Mouse (Mus musculus) liver, embryonic 13.5 days (tissue): ENCODE measurements at regions not wholly inside any gene's neighbourhood (a gene's known extent, or its start where the extent isn't known, plus 50 kb on each side); places are given as distances from the start of the nearest gene placed in this dataset.

ENCODE experiments used
- ATAC-seq: fragments of 200-750 bp; cut with Nextera tagmentation; 2 replicates; pipeline ENCODE4 v1.8.0; 2017; ENCODE audit warnings: low read depth, mild to moderate bottlenecking, moderate number of reproducible peaks, moderate library complexity
- DNase-seq: peaks from one replicate; pipeline ENCODE4 v3.0.0; 2022
- H3K27ac ChIP-seq: fragments of 300-500 bp; sonication (generic); 2 replicates; pipeline ENCODE4 v1.5.1; 2015; ENCODE audit warnings: moderate library complexity, mild to moderate bottlenecking, inconsistent platforms
- H3K27me3 ChIP-seq: fragments of 300-500 bp; sonication (generic); 2 replicates; pipeline ENCODE4 v1.6.1; 2015; ENCODE audit warnings: mild to moderate bottlenecking, inconsistent platforms
- H3K36me3 ChIP-seq: fragments of 300-500 bp; sonication (generic); 2 replicates; pipeline ENCODE4 v1.6.1; 2015; ENCODE audit warnings: mild to moderate bottlenecking, inconsistent platforms
- H3K4me1 ChIP-seq: fragments of 300-500 bp; sonication (generic); replicated peaks from 2 replicates; pipeline ENCODE4 v1.6.1; 2015; ENCODE audit warnings: inconsistent platforms
- H3K4me2 ChIP-seq: fragments of 300-500 bp; sonication (generic); 2 replicates; pipeline ENCODE4 v1.6.1; 2015; ENCODE audit warnings: inconsistent platforms, mild to moderate bottlenecking, moderate library complexity
- H3K4me3 ChIP-seq: fragments of 300-500 bp; sonication (generic); replicated peaks from 2 replicates; pipeline ENCODE4 v1.5.1; 2015; ENCODE audit warnings: mild to moderate bottlenecking, inconsistent platforms
- H3K9ac ChIP-seq: fragments of 300-500 bp; sonication (generic); 2 replicates; pipeline ENCODE4 v1.6.1; 2015; ENCODE audit warnings: mild to moderate bottlenecking, inconsistent platforms
- H3K9me3 ChIP-seq: fragments of 300-500 bp; sonication (generic); replicated peaks from 2 replicates; pipeline ENCODE4 v1.6.1; 2016; ENCODE audit warnings: inconsistent platforms
- WGBS: fragments of 180-500 bp; shearing (Covaris S2); methylation state at CpG from one replicate; pipeline ENCODE4 v1.1.7; 2015; ENCODE audit not compliant: insufficient replicate concordance; 5-methylcytosine and 5-hydroxymethylcytosine counted together

DNA sequence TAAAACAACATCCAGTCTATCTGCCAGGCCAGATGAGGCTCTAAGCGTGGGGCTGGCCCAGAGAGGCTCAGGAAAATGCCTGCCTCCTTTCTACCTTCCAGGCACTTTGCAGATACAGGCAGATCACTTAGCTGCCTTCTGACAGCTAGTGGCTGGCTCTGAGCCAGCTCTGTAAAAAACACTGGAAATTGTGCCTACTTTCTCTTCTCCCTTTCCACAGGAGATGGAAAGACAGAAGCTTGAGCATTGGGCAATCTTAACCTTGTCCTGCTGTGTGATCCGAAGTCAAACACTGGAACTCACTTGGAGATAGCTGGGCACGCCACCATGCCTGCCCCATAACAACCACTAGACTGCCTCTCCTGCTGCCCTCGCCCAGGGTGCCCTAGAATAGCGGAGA is 93.0 kb upstream of the Zmiz1 start:
- H3K4me1 ChIP-seq, result no peaks in the 10 kb centered on the region
- no peaks in the 10 kb centered on the region; the same call in 1 of the 2 replicates for H3K9me3 ChIP-seq
- H3K4me3 ChIP-seq, result no peak overlapping the region
- H3K36me3 ChIP-seq, result no peaks in the 10 kb centered on the region
- ATAC-seq, result no peak
- H3K27me3 ChIP-seq, result no peaks in the 10 kb centered on the region
- no peak for DNase-seq
- no peak overlapping the region for H3K27ac ChIP-seq
- H3K9ac ChIP-seq, result no peak overlapping the region
- no peak overlapping the region for H3K4me2 ChIP-seq
- WGBS, result 62% methylated on average over 5 of the region's 5 CpGs

DNA sequence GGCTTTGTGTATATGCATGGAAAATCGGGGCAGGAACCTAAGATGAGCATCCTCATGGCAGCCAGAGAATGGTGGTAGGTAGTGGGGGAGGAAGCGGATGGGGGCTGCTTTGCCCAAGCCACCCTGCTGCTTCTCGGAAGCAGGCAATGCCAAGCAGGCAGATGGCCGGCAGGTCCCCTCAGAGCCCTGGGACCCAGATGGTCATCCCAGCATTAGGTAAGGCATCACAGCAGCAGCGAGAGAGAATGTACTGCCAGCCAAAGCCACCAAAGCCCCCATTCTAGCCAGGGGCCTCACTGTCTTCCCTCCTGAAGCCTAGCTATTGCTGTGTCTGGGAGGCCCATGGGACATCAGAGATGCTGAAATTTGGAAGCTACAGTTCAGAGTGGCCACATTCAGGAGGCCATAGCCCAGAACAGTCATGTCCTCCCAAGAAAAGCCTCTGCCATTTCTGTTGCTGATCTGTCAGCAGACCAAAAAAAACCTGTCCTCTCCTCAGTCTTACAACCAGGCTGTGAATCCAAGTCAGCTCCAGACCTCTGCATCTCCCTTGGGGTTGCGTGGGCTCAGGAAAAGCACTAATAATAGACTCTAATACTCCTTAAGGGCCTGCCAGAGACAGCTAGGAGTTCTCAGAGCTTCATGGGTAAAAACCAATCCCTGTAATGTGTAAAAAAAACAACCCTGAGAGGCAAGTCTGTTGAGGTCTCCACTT is 88.5 kb upstream of the Zmiz1 start:
- H3K36me3 ChIP-seq, result no peaks in the 10 kb centered on the region
- 64% methylated on average over 6 of the region's 6 CpGs for WGBS
- no peak overlapping the region for H3K4me3 ChIP-seq
- ATAC-seq, result no peak
- H3K9me3 ChIP-seq, result no peaks in the 10 kb centered on the region; the same call in 1 of the 2 replicates
- 0 out of 2 replicates have a peak, but pooled peaks cover 3% of the 10 kb centered on the region for H3K27me3 ChIP-seq
- no peak overlapping the region for H3K9ac ChIP-seq
- H3K27ac ChIP-seq, result no peak overlapping the region
- no peak overlapping the region for H3K4me2 ChIP-seq
- DNase-seq, result no peak
- H3K4me1 ChIP-seq, result no peaks in the 10 kb centered on the region

- Histone ChIP-seq H3K9me3 (no peaks in the 10 kb centered on the region; the same call in 1 of the 2 replicates), H3K9ac (no peak overlapping the region), H3K4me2 (no peak overlapping the region), H3K27ac (no peak overlapping the region), H3K27me3 (0 out of 2 replicates have a peak, but pooled peaks cover 3% of the 10 kb centered on the region), H3K36me3 (no peaks in the 10 kb centered on the region), H3K4me1 (no peaks in the 10 kb centered on the region), H3K4me3 (no peak overlapping the region)
- 55% methylated on average over 5 of the region's 5 CpGs for WGBS
- ATAC-seq, result no peak
- DNase-seq, result no peak
Observed at GRCm38 (mm10) chr14:25371021-25371400, 88.0 kb upstream of the Zmiz1 start.

GRCm38 (mm10) chr14:25371661-25372060 is 87.3 kb upstream of the Zmiz1 start:
- Histone ChIP-seq H3K27ac (no peak overlapping the region), H3K9ac (no peak overlapping the region), H3K36me3 (no peaks in the 10 kb centered on the region), H3K9me3 (no peaks in the 10 kb centered on the region; the same call in 1 of the 2 replicates), H3K27me3 (peaks cover 5% of the 10 kb centered on the region), H3K4me2 (no peak overlapping the region), H3K4me1 (no peaks in the 10 kb centered on the region), H3K4me3 (no peak overlapping the region)
- ATAC-seq (no peak), DNase-seq (no peak)
- WGBS, result 51% methylated on average over 4 of the region's 4 CpGs

GRCm38 (mm10) chr14:25372581-25372980 is 86.4 kb upstream of the Zmiz1 start:
- Histone ChIP-seq H3K9me3 (no peaks in the 10 kb centered on the region; the same call in 1 of the 2 replicates), H3K9ac (no peak overlapping the region)
- ATAC-seq, result no peak

GRCm38 (mm10) chr14:25373167-25373566 is 85.8 kb upstream of the Zmiz1 start:
- H3K4me3 ChIP-seq, result no peak overlapping the region
- no peak overlapping the region for H3K9ac ChIP-seq
- no peak overlapping the region for H3K27ac ChIP-seq
- peaks cover 12% of the 10 kb centered on the region for H3K4me1 ChIP-seq
- 79% methylated on average over 4 of the region's 4 CpGs for WGBS
- no peak for ATAC-seq
- H3K36me3 ChIP-seq, result no peaks in the 10 kb centered on the region
- H3K4me2 ChIP-seq, result no peak overlapping the region
- peaks cover 20% of the 10 kb centered on the region for H3K27me3 ChIP-seq
- no peak for DNase-seq
- no peaks in the 10 kb centered on the region; the same call in 1 of the 2 replicates for H3K9me3 ChIP-seq

More at GRCm38 (mm10) chr14:25372581-25372980, 86.4 kb upstream of the Zmiz1 start:
- H3K27me3 ChIP-seq, result peaks cover 14% of the 10 kb centered on the region
- no peak overlapping the region for H3K27ac ChIP-seq
- H3K4me2 ChIP-seq, result no peak overlapping the region
- 49% methylated on average over 4 of the region's 4 CpGs for WGBS
- DNase-seq, result no peak
- H3K36me3 ChIP-seq, result no peaks in the 10 kb centered on the region
- peaks cover 6% of the 10 kb centered on the region for H3K4me1 ChIP-seq
- no peak overlapping the region for H3K4me3 ChIP-seq

DNA sequence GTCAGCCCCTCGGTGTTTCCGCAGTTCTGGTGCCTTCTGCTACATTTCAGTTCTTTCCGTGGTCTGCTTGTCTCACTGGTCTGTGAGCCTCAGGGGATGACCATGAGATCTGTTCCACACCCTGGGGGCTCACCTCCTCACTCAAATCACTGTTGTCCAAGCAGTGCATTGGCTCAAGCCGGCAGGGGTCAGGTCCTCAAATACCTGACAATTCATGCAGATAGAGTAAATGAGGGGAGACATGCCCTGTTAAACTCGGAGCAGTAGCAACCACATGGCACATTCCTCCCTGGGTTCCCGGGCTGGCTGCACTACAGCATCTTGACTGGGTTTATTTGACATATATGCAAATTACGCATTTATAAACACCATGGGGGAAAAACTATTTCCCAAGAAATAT is 84.0 kb upstream of the Zmiz1 start:
- Histone ChIP-seq H3K27me3 (peaks cover 36% of the 10 kb centered on the region), H3K4me1 (peaks cover 24% of the 10 kb centered on the region), H3K36me3 (no peaks in the 10 kb centered on the region), H3K27ac (no peak overlapping the region), H3K4me2 (no peak overlapping the region), H3K9me3 (no peaks in the 10 kb centered on the region), H3K4me3 (no peak overlapping the region), H3K9ac (no peak overlapping the region)
- ATAC-seq (no peak), DNase-seq (no peak)
- WGBS, result 68% methylated on average over 7 of the region's 7 CpGs

DNA sequence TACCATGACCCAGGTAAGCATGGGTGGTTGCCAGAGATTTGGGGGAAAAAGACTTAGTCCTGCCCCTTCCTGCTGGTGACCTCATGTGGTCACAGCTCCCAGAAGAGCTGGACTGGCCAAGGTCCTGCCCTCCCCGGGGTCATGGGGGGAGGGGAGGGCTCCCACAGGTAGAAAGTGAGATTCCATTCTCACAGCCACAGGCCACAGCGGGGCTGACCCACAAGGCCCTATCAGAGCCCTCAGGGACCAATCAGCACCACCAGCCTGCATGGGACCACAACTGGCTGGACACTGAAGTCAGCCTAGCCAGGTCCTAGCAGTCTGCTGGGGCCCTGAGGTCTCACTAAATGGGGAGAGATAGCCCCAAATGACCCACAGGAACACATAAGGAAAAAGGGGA is 81.9 kb upstream of the Zmiz1 start:
- H3K27me3 ChIP-seq, result peaks cover 44% of the 10 kb centered on the region
- no peak overlapping the region for H3K4me3 ChIP-seq
- DNase-seq, result no peak
- ATAC-seq, result peak; percentile 43; the same call in 1 of the 2 replicates
- H3K36me3 ChIP-seq, result no peaks in the 10 kb centered on the region
- no peak overlapping the region for H3K9ac ChIP-seq
- no peak overlapping the region for H3K4me2 ChIP-seq
- H3K9me3 ChIP-seq, result no peaks in the 10 kb centered on the region
- peaks cover 24% of the 10 kb centered on the region for H3K4me1 ChIP-seq
- peak overlapping the region; percentile 68; the same call in 1 of the 2 replicates for H3K27ac ChIP-seq
- WGBS, result 44% methylated on average over 2 of the region's 2 CpGs

- Histone ChIP-seq H3K9me3 (no peaks in the 10 kb centered on the region), H3K4me3 (peak overlapping the region; percentile 55), H3K27me3 (peaks cover 45% of the 10 kb centered on the region), H3K27ac (peak overlapping the region; percentile 68), H3K36me3 (no peaks in the 10 kb centered on the region), H3K9ac (peak overlapping the region; percentile 62; the same call in 1 of the 2 replicates), H3K4me2 (peak overlapping the region; percentile 69), H3K4me1 (peaks cover 24% of the 10 kb centered on the region)
- ATAC-seq (peak; percentile 48; the same call in 1 of the 2 replicates), DNase-seq (no peak)
- WGBS, result 10% methylated on average over 8 of the region's 8 CpGs
Observed at GRCm38 (mm10) chr14:25377554-25377899, 81.5 kb upstream of the Zmiz1 start.

- 1% methylated on average over 54 of the region's 54 CpGs for WGBS
- ATAC-seq, result peak; percentile 68
Observed at GRCm38 (mm10) chr14:25377900-25378716, 80.9 kb upstream of the Zmiz1 start.

DNA sequence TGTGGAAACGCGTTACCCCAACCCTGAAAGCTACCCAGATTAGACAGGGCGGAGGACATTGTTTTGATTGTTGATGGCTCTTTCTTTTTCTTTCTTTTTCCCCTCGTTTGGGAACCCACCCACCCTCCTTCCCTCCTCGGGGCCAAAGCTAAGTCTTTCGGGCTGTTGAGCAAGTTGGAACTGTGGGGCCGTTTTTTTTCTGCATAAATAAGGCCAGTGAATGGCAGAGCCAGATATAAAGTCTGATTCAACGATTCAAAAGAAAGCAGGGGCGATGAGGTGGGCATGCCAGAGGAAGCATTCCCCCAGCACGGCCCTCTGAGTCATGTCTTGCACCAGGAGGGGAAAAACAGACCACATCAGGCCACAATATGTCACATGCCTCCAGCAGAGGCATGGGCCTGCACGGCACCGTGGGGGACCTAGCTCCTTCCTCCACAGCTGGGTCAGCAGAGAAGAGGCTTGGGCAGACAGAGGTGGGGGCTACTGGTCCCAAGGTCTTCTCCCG is 80.2 kb upstream of the Zmiz1 start:
- peak overlapping the region; percentile 62 for H3K9ac ChIP-seq
- WGBS, result 8% methylated on average over 13 of the region's 13 CpGs
- DNase-seq, result no peak
- peaks cover 42% of the 10 kb centered on the region for H3K27me3 ChIP-seq
- H3K4me3 ChIP-seq, result peak overlapping the region; percentile 55
- H3K36me3 ChIP-seq, result no peaks in the 10 kb centered on the region
- no peak for ATAC-seq
- no peaks in the 10 kb centered on the region for H3K9me3 ChIP-seq
- H3K27ac ChIP-seq, result peak overlapping the region; percentile 68
- peak overlapping the region; percentile 69 for H3K4me2 ChIP-seq
- peaks cover 24% of the 10 kb centered on the region for H3K4me1 ChIP-seq

More at GRCm38 (mm10) chr14:25377900-25378716, 80.9 kb upstream of the Zmiz1 start:
- peak overlapping the region; percentile 55 for H3K4me3 ChIP-seq
- peak overlapping the region; percentile 68 for H3K27ac ChIP-seq
- H3K27me3 ChIP-seq, result peaks cover 45% of the 10 kb centered on the region
- peak overlapping the region; percentile 62 for H3K9ac ChIP-seq
- DNase-seq, result peak; percentile 38
- no peaks in the 10 kb centered on the region for H3K9me3 ChIP-seq
- peaks cover 24% of the 10 kb centered on the region for H3K4me1 ChIP-seq
- H3K4me2 ChIP-seq, result peak overlapping the region; percentile 69
- H3K36me3 ChIP-seq, result no peaks in the 10 kb centered on the region
